14 mouse cellular contexts compared by ENCODE assay signal in genomic region chr11:108101280-108101950, GRCm38 (mm10).
DNase-seq lines count a peak whose midpoint lies in the region; ATAC-seq and TF ChIP-seq lines count a peak whose summit lies in the region.
"Had no signal": no experiment of that assay in that cellular context is flagged by ENCODE, and none has a peak within 500 bp of the region (broad histone marks: within the 10 kb centered on the region; RNA-seq: fewer than 3 reads in every experiment).

No protein-coding gene starts in this region.

- no peaks in the 10 kb centered on the region for H3K27me3 ChIP-seq in cerebellum, adult 2 months (ENCODE audit: control insufficient read depth, insufficient read depth, low read length)
- no peaks in the 10 kb centered on the region for H3K27me3 ChIP-seq in hindbrain, postnatal 0 days (ENCODE audit: insufficient read depth, low read length)
- H3K27me3 ChIP-seq: heart, embryonic 13.5 days; limb, embryonic 15.5 days had no signal

- DNase-seq in layer of hippocampus, adult 2 months (ENCODE audit: low spot score in 2 of 2), result no peak
- DNase-seq in layer of hippocampus, adult 11-12 months (ENCODE audit: low spot score), result no peak
- DNase-seq in urinary bladder, postnatal 14 days (ENCODE audit: low spot score), result peak; percentile 40
- DNase-seq in urinary bladder, postnatal 4 days (ENCODE audit: low spot score in 2 of 2), result no peak
- peak; percentile 5 for DNase-seq in forelimb bud, embryonic 11.5 days (ENCODE audit: low read depth, low spot score)
- peak; percentile 49 for DNase-seq in yolk sac, embryonic 10.5 days (ENCODE audit: low spot score)
- no peak for DNase-seq in cerebellum, adult 2 months
- no peak for DNase-seq in hindbrain, postnatal 0 days (ENCODE audit: low spot score)
- DNase-seq: cerebellum, adult 9-11 months; gastrocnemius, postnatal 14 days had no signal

- no peak for TF ChIP-seq POLR2A in cerebellum, adult 2 months (IDR thresholded peaks at IDR 0.05; ENCODE audit: borderline replicate concordance, insufficient read depth, low read length)

- no peaks in the 10 kb centered on the region for H3K4me1 ChIP-seq in cerebellum, adult 2 months (ENCODE audit: control insufficient read depth, insufficient read depth, low read length)
- peaks cover 4% of the 10 kb centered on the region; the same call in 1 of the 2 replicates for H3K4me1 ChIP-seq in hindbrain, postnatal 0 days (ENCODE audit: insufficient read depth, low read length)

- H3K27ac ChIP-seq in layer of hippocampus, adult 2 months, result 0 out of 2 replicates have a peak overlapping the region, but pooled peaks have one; percentile 36
- no peak overlapping the region for H3K27ac ChIP-seq in cerebellum, adult 2 months (ENCODE audit: insufficient read depth, low read length)
- no peak overlapping the region for H3K27ac ChIP-seq in hindbrain, postnatal 0 days
- H3K27ac ChIP-seq: heart, embryonic 13.5 days; hindbrain, embryonic 14.5 days; kidney, postnatal 0 days; limb, embryonic 15.5 days had no signal

- TF ChIP-seq CTCF in layer of hippocampus, adult 2 months (conservative IDR thresholded peaks at IDR 0.05), result peak; percentile 42
- no peak for TF ChIP-seq CTCF in cerebellum, adult 2 months (IDR thresholded peaks at IDR 0.05; ENCODE audit: borderline replicate concordance, insufficient read depth, low read depth, low read length)
- TF ChIP-seq CTCF in hindbrain, postnatal 0 days (IDR thresholded peaks at IDR 0.05; ENCODE audit: low read depth), result no peak

- H3K36me3 ChIP-seq in hindbrain, postnatal 0 days (ENCODE audit: insufficient read depth, low read length), result no peaks in the 10 kb centered on the region
- H3K36me3 ChIP-seq: heart, embryonic 13.5 days; limb, embryonic 15.5 days had no signal

- H3K4me2 ChIP-seq in hindbrain, postnatal 0 days (ENCODE audit: low read depth, low read length), result no peak overlapping the region
- H3K4me2 ChIP-seq: heart, embryonic 13.5 days; hindbrain, embryonic 14.5 days; limb, embryonic 15.5 days had no signal

- no peak overlapping the region for H3K9ac ChIP-seq in hindbrain, postnatal 0 days (replicated peaks; ENCODE audit: low read length)
- H3K9ac ChIP-seq: heart, embryonic 13.5 days; hindbrain, embryonic 14.5 days; limb, embryonic 15.5 days had no signal

- H3K4me3 ChIP-seq in layer of hippocampus, adult 2 months, result no peak overlapping the region
- H3K4me3 ChIP-seq in cerebellum, adult 2 months (replicated peaks; ENCODE audit: insufficient read depth, low read depth, low read length), result no peak overlapping the region
- H3K4me3 ChIP-seq in hindbrain, postnatal 0 days (ENCODE audit: low read length), result no peak overlapping the region
- H3K4me3 ChIP-seq: heart, embryonic 13.5 days; limb, embryonic 15.5 days had no signal

- no peak for ATAC-seq in hindbrain, postnatal 0 days

- WGBS in cerebellum, adult 2 months, result 84% methylated on average over 8 of the region's 8 CpGs
- WGBS in hindbrain, postnatal 0 days, result 81% methylated on average over 8 of the region's 8 CpGs

- no peaks in the 10 kb centered on the region for H3K9me3 ChIP-seq in hindbrain, postnatal 0 days (ENCODE audit: low read length)
- H3K9me3 ChIP-seq: heart, embryonic 13.5 days; limb, embryonic 15.5 days had no signal

Comparison
In these comparisons a context has a peak if more than half of its experiments do, and no peak if none do; other contexts are left out.
1. DNase-seq: peak in urinary bladder, postnatal 14 days (single experiment), forelimb bud, embryonic 11.5 days (single experiment) and yolk sac, embryonic 10.5 days (single experiment); none in layer of hippocampus, adult 2 months (0 of 2), layer of hippocampus, adult 11-12 months (single experiment), urinary bladder, postnatal 4 days (0 of 2), cerebellum, adult 2 months (0 of 2) and hindbrain, postnatal 0 days (single experiment).